Mouse (Mus musculus): ENCODE measurements around the gene Nucb1. TPM values are rescaled to one million over a fixed set of nuclear protein-coding genes. Genes with fewer than 3 reads are reported as not detected.

Nucb1 gene
- total RNA-seq, 2 experiments from 2014 or later, result 129 to 143 TPM

GRCm38 (mm10) chr7:45461781-45462180 is 48.4 kb downstream of the Nucb1 start:
- no peak for DNase-seq

GRCm38 (mm10) chr7:45461326-45461725 is 48.9 kb downstream of the Nucb1 start:
- DNase-seq, result no peak

GRCm38 (mm10) chr7:45460860-45461314 is 49.3 kb downstream of the Nucb1 start:
- DNase-seq, result peak; percentile 79 to 84

GRCm38 (mm10) chr7:45460377-45460776 is 49.8 kb downstream of the Nucb1 start:
- DNase-seq, result peak; percentile 31 to 69

- DNase-seq, result peak; percentile 98 to 99
These were observed 50.6 kb downstream of the Nucb1 start, which contains the start of gene Ftl1 for GRCm38 (mm10) chr7:45459564-45460140. Ftl1 (minus strand) TSS chr7:45459884.

GRCm38 (mm10) chr7:45458748-45459563 is 51.2 kb downstream of the Nucb1 start:
- DNase-seq, result peak; percentile 86 to 89

- DNase-seq, result peak; percentile 63 to 75
These were observed 52.8 kb downstream of the Nucb1 start for GRCm38 (mm10) chr7:45457204-45458060.

GRCm38 (mm10) chr7:45456721-45457203 is 53.4 kb downstream of the Nucb1 start:
- DNase-seq, result no peak

- DNase-seq, result no peak
These were observed 54.1 kb downstream of the Nucb1 start for GRCm38 (mm10) chr7:45455932-45456696.

GRCm38 (mm10) chr7:45454971-45455370 is 55.2 kb downstream of the Nucb1 start:
- DNase-seq, result no peak

- DNase-seq, result peak; percentile 78 to 91
These were observed 58.7 kb downstream of the Nucb1 start for GRCm38 (mm10) chr7:45451344-45451982.

- DNase-seq, result no peak
These were observed 60.2 kb downstream of the Nucb1 start for GRCm38 (mm10) chr7:45449974-45450373.

GRCm38 (mm10) chr7:45447325-45447990 is 62.7 kb downstream of the Nucb1 start:
- DNase-seq, result peak in 1 of 2 experiments; percentile 55

- no peak for DNase-seq
These were observed 63.6 kb downstream of the Nucb1 start for GRCm38 (mm10) chr7:45446589-45446988.

- DNase-seq, result peak; percentile 48 to 52
These were observed 66.4 kb downstream of the Nucb1 start for GRCm38 (mm10) chr7:45443526-45444420.
